Mouse (Mus musculus) erythroblast, adult 5-6 weeks (primary cell): ENCODE data around the gene Dcst2. TPM values are rescaled to one million over a fixed set of nuclear protein-coding genes. Genes with fewer than 3 reads are reported as not detected.
A peak's percentile ranks its signal among the peaks of the same experiment; 100 is the strongest.

Experiments
- ATAC-seq: replicated peaks from 2 replicates; pipeline ENCODE4 v1.8.0; 2016; ENCODE audit warnings: moderate number of reproducible peaks, mild to moderate bottlenecking, moderate TSS enrichment, inconsistent platforms; ENCODE audit not compliant: poor library complexity, low FRiP score, severe bottlenecking
- total RNA-seq, 2 experiments: library from RNA; stranded (forward) in 1 of 2; stranded (reverse) in 1 of 2; fragments of 150-400 nt in 1 of 2; fragments of 200-764, 138-1000 nt in 1 of 2; gene quantifications; 2 replicates each; pipeline versions ENCODE4 v1.2.3 to v1.2.4; 2015 to 2017; ENCODE audit warnings: low replicate concordance in 2 of 2

Dcst2 gene
- total RNA-seq, 2 experiments from 2014 or later: not detected

- ATAC-seq: no peak
Measured at GRCm38 (mm10) chr3:89330346-89330745, 31.4 kb upstream of the Dcst2 start.

- ATAC-seq: no peak
Measured at GRCm38 (mm10) chr3:89330948-89331347, 30.8 kb upstream of the Dcst2 start.

- ATAC-seq: no peak
Measured at GRCm38 (mm10) chr3:89331561-89331960, 30.2 kb upstream of the Dcst2 start.

- no peak for ATAC-seq
Measured at GRCm38 (mm10) chr3:89332013-89332412, 29.8 kb upstream of the Dcst2 start.

GRCm38 (mm10) chr3:89332476-89332875, 29.3 kb upstream of the Dcst2 start:
- no peak for ATAC-seq

- no peak for ATAC-seq
Measured at GRCm38 (mm10) chr3:89333053-89333452, 28.7 kb upstream of the Dcst2 start.

GRCm38 (mm10) chr3:89336529-89336928, 25.2 kb upstream of the Dcst2 start:
- ATAC-seq: no peak

GRCm38 (mm10) chr3:89337062-89337720, 24.6 kb upstream of the Dcst2 start:
- no peak for ATAC-seq

- no peak for ATAC-seq
Measured at GRCm38 (mm10) chr3:89337721-89338578, 23.8 kb upstream of the Dcst2 start, which contains the start of gene Efna4. Efna4 (minus strand) TSS chr3:89338028.

- 0 out of 2 replicates have a peak, but pooled peaks have one; percentile 47 for ATAC-seq
Measured at GRCm38 (mm10) chr3:89339416-89339815, 22.4 kb upstream of the Dcst2 start.

GRCm38 (mm10) chr3:89340465-89340864, 21.3 kb upstream of the Dcst2 start:
- peak; percentile 58 for ATAC-seq

- ATAC-seq: no peak
Measured at GRCm38 (mm10) chr3:89341794-89342193, 20.0 kb upstream of the Dcst2 start.

- ATAC-seq: no peak
Measured at GRCm38 (mm10) chr3:89343279-89343678, 18.5 kb upstream of the Dcst2 start.

- ATAC-seq: no peak
Measured at GRCm38 (mm10) chr3:89346815-89347540, 14.8 kb upstream of the Dcst2 start.

GRCm38 (mm10) chr3:89347916-89348315, 13.9 kb upstream of the Dcst2 start:
- no peak for ATAC-seq

GRCm38 (mm10) chr3:89348911-89349868, 12.6 kb upstream of the Dcst2 start:
- no peak for ATAC-seq

GRCm38 (mm10) chr3:89349869-89350501, 11.8 kb upstream of the Dcst2 start, which contains the start of gene Adam15:
Adam15 (minus strand) TSS chr3:89349996.
- peak; percentile 64 for ATAC-seq

GRCm38 (mm10) chr3:89351271-89351670, 10.5 kb upstream of the Dcst2 start:
- ATAC-seq: no peak
